Mouse (Mus musculus) heart, embryonic 16.5 days (tissue): Measurements from ENCODE around the gene Kcnj4. TPM values are rescaled to one million over a fixed set of nuclear protein-coding genes. Genes with fewer than 3 reads are reported as not detected.

ENCODE experiments used
- ATAC-seq: fragments of 200-750 bp; cut with Nextera tagmentation; replicated peaks from 2 replicates; pipeline ENCODE4 v1.8.0; 2017; ENCODE audit warnings: moderate number of reproducible peaks; ENCODE audit not compliant: insufficient read depth, low FRiP score; ENCODE audit errors: extremely low read depth
- H3K27ac ChIP-seq: fragments of 300-500 bp; sonication (generic); 2 replicates; pipeline ENCODE4 v1.5.1; 2014; ENCODE audit warnings: mild to moderate bottlenecking, low read length, control low read depth, moderate library complexity
- H3K27me3 ChIP-seq: fragments of 300-500 bp; sonication (generic); 2 replicates; pipeline ENCODE4 v1.6.1; 2014; ENCODE audit warnings: low read length, mixed read lengths; ENCODE audit not compliant: control insufficient read depth, insufficient read depth
- H3K36me3 ChIP-seq: fragments of 300-500 bp; sonication (generic); 2 replicates; pipeline ENCODE4 v1.6.1; 2014; ENCODE audit not compliant: control insufficient read depth, insufficient read depth
- H3K4me1 ChIP-seq: fragments of 300-500 bp; sonication (generic); 2 replicates; pipeline ENCODE4 v1.6.1; 2014; ENCODE audit warnings: low read length, mixed read lengths; ENCODE audit not compliant: control insufficient read depth, insufficient read depth
- H3K4me2 ChIP-seq: fragments of 300-500 bp; sonication (generic); 2 replicates; pipeline ENCODE4 v1.6.1; 2014; ENCODE audit warnings: low read depth, mild to moderate bottlenecking, control low read depth, low read length
- H3K4me3 ChIP-seq: fragments of 300-500 bp; sonication (generic); 2 replicates; pipeline ENCODE4 v1.5.1; 2014; ENCODE audit warnings: mild to moderate bottlenecking, control low read depth, low read length
- H3K9ac ChIP-seq: fragments of 300-500 bp; sonication (generic); 2 replicates; pipeline ENCODE4 v1.6.1; 2014; ENCODE audit warnings: low read length, control low read depth
- H3K9me3 ChIP-seq: fragments of 300-500 bp; sonication (generic); replicated peaks from 2 replicates; pipeline ENCODE4 v1.6.1; 2016; ENCODE audit warnings: low read length; ENCODE audit not compliant: control insufficient read depth
- WGBS: fragments of 180-500 bp; shearing (Covaris S2); extraction: QIAGEN DNeasy Blood & Tissue Kit; methylation state at CpG from one replicate; pipeline ENCODE4 v1.1.7; 2014; 5-methylcytosine and 5-hydroxymethylcytosine counted together
- polyA plus RNA-seq: library from polyadenylated mRNA; unstranded; fragments of >200 nt; fragmentation: Nextera tagmentation; extraction: Ambion mirVana; gene quantifications from 2 replicates; pipeline ENCODE4 v1.2.1, GENCODE M21; 2015

The Kcnj4 gene
- 0.22 and 0.44 TPM in 2 replicates for polyA plus RNA-seq

GRCm38 (mm10) chr15:79504707-79505452 lies at the start of gene Kcnj4:
Gene Kcnj4, minus strand, starts transcription at chr15:79505241.
- Histone ChIP-seq H3K9me3 (no peaks in the 10 kb centered on the region), H3K4me3 (peak within 1 kb of the TSS; percentile 57), H3K27ac (no peak within 1 kb of the TSS), H3K9ac (peak within 1 kb of the TSS; percentile 66), H3K36me3 (no peaks in the 10 kb centered on the region), H3K4me2 (peak within 1 kb of the TSS; percentile 96), H3K4me1 (peaks cover 20% of the 10 kb centered on the region), H3K27me3 (peaks cover 36% of the 10 kb centered on the region)
- ATAC-seq = 0 out of 2 replicates have a peak, but pooled peaks have one; percentile 4
- WGBS = under 1% methylated on average over 59 of the region's 60 CpGs

- 60% methylated on average over 5 of the region's 5 CpGs for WGBS
Measured at GRCm38 (mm10) chr15:79552566-79552965, 47.5 kb upstream of the Kcnj4 start.

GRCm38 (mm10) chr15:79548226-79548625 lies 43.2 kb upstream of the Kcnj4 start:
- no peak for ATAC-seq
- 93% methylated on average over 2 of the region's 2 CpGs for WGBS

More at GRCm38 (mm10) chr15:79552566-79552965, 47.5 kb upstream of the Kcnj4 start:
- H3K4me1 ChIP-seq = no peaks in the 10 kb centered on the region
- no peak for ATAC-seq
- H3K9me3 ChIP-seq = no peaks in the 10 kb centered on the region
- peaks cover 5% of the 10 kb centered on the region; the same call in 1 of the 2 replicates for H3K27me3 ChIP-seq
- no peak overlapping the region for H3K4me3 ChIP-seq
- no peak overlapping the region for H3K4me2 ChIP-seq
- no peak overlapping the region for H3K27ac ChIP-seq
- no peak overlapping the region for H3K9ac ChIP-seq
- no peaks in the 10 kb centered on the region for H3K36me3 ChIP-seq

GRCm38 (mm10) chr15:79547289-79547820 lies 42.3 kb upstream of the Kcnj4 start:
- Histone ChIP-seq H3K4me2 (peak overlapping the region; percentile 77), H3K9me3 (no peaks in the 10 kb centered on the region), H3K9ac (peak overlapping the region; percentile 75), H3K4me3 (peak overlapping the region; percentile 96), H3K27me3 (peaks cover 5% of the 10 kb centered on the region; the same call in 1 of the 2 replicates), H3K4me1 (peaks cover 9% of the 10 kb centered on the region), H3K36me3 (peaks cover 19% of the 10 kb centered on the region), H3K27ac (peak overlapping the region; percentile 97)
- 72% methylated on average over 17 of the region's 17 CpGs for WGBS
- ATAC-seq = no peak

More at GRCm38 (mm10) chr15:79548226-79548625, 43.2 kb upstream of the Kcnj4 start:
- no peak overlapping the region for H3K4me2 ChIP-seq
- no peak overlapping the region for H3K9ac ChIP-seq
- H3K9me3 ChIP-seq = no peaks in the 10 kb centered on the region
- H3K27ac ChIP-seq = no peak overlapping the region
- peaks cover 5% of the 10 kb centered on the region; the same call in 1 of the 2 replicates for H3K27me3 ChIP-seq
- peaks cover 9% of the 10 kb centered on the region for H3K4me1 ChIP-seq
- H3K4me3 ChIP-seq = no peak overlapping the region
- H3K36me3 ChIP-seq = peaks cover 11% of the 10 kb centered on the region

- WGBS = 2% methylated on average over 84 of the region's 84 CpGs
- Histone ChIP-seq H3K4me2 (peak within 1 kb of the TSS; percentile 89), H3K27ac (peak within 1 kb of the TSS; percentile 99), H3K4me1 (peaks cover 9% of the 10 kb centered on the region), H3K27me3 (peaks cover 5% of the 10 kb centered on the region; the same call in 1 of the 2 replicates), H3K36me3 (peaks cover 23% of the 10 kb centered on the region), H3K4me3 (peak within 1 kb of the TSS; percentile 96), H3K9ac (peak within 1 kb of the TSS; percentile 100), H3K9me3 (no peaks in the 10 kb centered on the region)
- ATAC-seq = peak; percentile 98
Measured at GRCm38 (mm10) chr15:79546410-79547288, 41.6 kb upstream of the Kcnj4 start, which contains the start of gene Ddx17. Gene Ddx17, minus strand, starts transcription at chr15:79546741.

- Histone ChIP-seq H3K9ac (peak overlapping the region; percentile 100), H3K4me2 (peak overlapping the region; percentile 89), H3K27me3 (peaks cover 4% of the 10 kb centered on the region; the same call in 1 of the 2 replicates), H3K27ac (peak overlapping the region; percentile 99), H3K36me3 (peaks cover 27% of the 10 kb centered on the region), H3K4me3 (peak overlapping the region; percentile 96), H3K9me3 (no peaks in the 10 kb centered on the region), H3K4me1 (peaks cover 9% of the 10 kb centered on the region)
- ATAC-seq = peak; percentile 65
- WGBS = under 1% methylated on average over 51 of the region's 52 CpGs
Measured at GRCm38 (mm10) chr15:79545921-79546399, 40.9 kb upstream of the Kcnj4 start.

GRCm38 (mm10) chr15:79545496-79545895 lies 40.5 kb upstream of the Kcnj4 start:
- peak overlapping the region; percentile 89 for H3K4me2 ChIP-seq
- no peak for ATAC-seq
- 4% methylated on average over 3 of the region's 3 CpGs for WGBS
- H3K27me3 ChIP-seq = 0 out of 2 replicates have a peak, but pooled peaks cover 3% of the 10 kb centered on the region
- H3K36me3 ChIP-seq = peaks cover 31% of the 10 kb centered on the region
- H3K9me3 ChIP-seq = no peaks in the 10 kb centered on the region
- H3K4me3 ChIP-seq = peak overlapping the region; percentile 96
- peak overlapping the region; percentile 100 for H3K9ac ChIP-seq
- peaks cover 10% of the 10 kb centered on the region for H3K4me1 ChIP-seq
- peak overlapping the region; percentile 99 for H3K27ac ChIP-seq

- no peak overlapping the region for H3K27ac ChIP-seq
- peak overlapping the region; percentile 89 for H3K4me2 ChIP-seq
- H3K36me3 ChIP-seq = peaks cover 45% of the 10 kb centered on the region
- H3K9ac ChIP-seq = peak overlapping the region; percentile 100
- no peak for ATAC-seq
- WGBS = 77% methylated on average over 3 of the region's 3 CpGs
- H3K4me1 ChIP-seq = peaks cover 14% of the 10 kb centered on the region
- no peaks in the 10 kb centered on the region for H3K9me3 ChIP-seq
- 0 out of 2 replicates have a peak, but pooled peaks cover 3% of the 10 kb centered on the region for H3K27me3 ChIP-seq
- peak overlapping the region; percentile 96 for H3K4me3 ChIP-seq
Measured at GRCm38 (mm10) chr15:79543968-79544367, 38.9 kb upstream of the Kcnj4 start.
